Mouse (Mus musculus) liver, postnatal 0 days (tissue): ENCODE measurements around the gene Impg1.

ENCODE experiments used
- CTCF ChIP-seq: sonication (generic); IDR thresholded peaks from 2 replicates; pipeline ENCODE4 v1.5.1; 2016; ENCODE audit warnings: antibody characterized with exemption, low read depth
- EP300 ChIP-seq: IDR thresholded peaks from 2 replicates; pipeline ENCODE4 v1.6.1; 2016; ENCODE audit warnings: antibody characterized with exemption, low read depth, mild to moderate bottlenecking

- TF ChIP-seq CTCF (no peak), EP300 (no peak)
Measured at GRCm38 (mm10) chr9:80284539-80285174, 180.6 kb downstream of the Impg1 start.
